Mouse (Mus musculus) limb, embryonic 13.5 days (tissue): ENCODE measurements around the gene Smim26. TPM values are rescaled to one million over a fixed set of nuclear protein-coding genes. Genes with fewer than 3 reads are reported as not detected.

ENCODE experiments used
- ATAC-seq: fragments of 200-750 bp; cut with Nextera tagmentation; 2 replicates; pipeline ENCODE4 v1.8.0; 2017; ENCODE audit warnings: low read depth, moderate number of reproducible peaks, moderate TSS enrichment; ENCODE audit not compliant: low FRiP score
- H3K27ac ChIP-seq: fragments of 300-500 bp; sonication (generic); 2 replicates; pipeline ENCODE4 v1.5.1; 2015; ENCODE audit warnings: inconsistent platforms, mild to moderate bottlenecking, moderate library complexity
- H3K27me3 ChIP-seq: fragments of 300-500 bp; sonication (generic); 2 replicates; pipeline ENCODE4 v1.6.1; 2015; ENCODE audit warnings: mild to moderate bottlenecking, inconsistent platforms
- H3K36me3 ChIP-seq: fragments of 300-500 bp; sonication (generic); 2 replicates; pipeline ENCODE4 v1.6.1; 2015; ENCODE audit warnings: inconsistent platforms, mild to moderate bottlenecking, moderate library complexity
- H3K4me1 ChIP-seq: fragments of 300-500 bp; sonication (generic); 2 replicates; pipeline ENCODE4 v1.6.1; 2015; ENCODE audit warnings: inconsistent platforms
- H3K4me2 ChIP-seq: fragments of 300-500 bp; sonication (generic); replicated peaks from 2 replicates; pipeline ENCODE4 v1.6.1; 2015; ENCODE audit warnings: inconsistent platforms, mild to moderate bottlenecking, moderate library complexity
- H3K4me3 ChIP-seq: fragments of 300-500 bp; sonication (generic); 2 replicates; pipeline ENCODE4 v1.5.1; 2015; ENCODE audit warnings: moderate library complexity, mild to moderate bottlenecking, inconsistent platforms
- H3K9ac ChIP-seq: fragments of 300-500 bp; sonication (generic); 2 replicates; pipeline ENCODE4 v1.6.1; 2015; ENCODE audit warnings: mild to moderate bottlenecking, inconsistent platforms
- H3K9me3 ChIP-seq: fragments of 300-500 bp; sonication (generic); 2 replicates; pipeline ENCODE4 v1.6.1; 2016; ENCODE audit warnings: inconsistent platforms
- WGBS: fragments of 180-500 bp; shearing (Covaris S2); methylation state at CpG from one replicate; pipeline ENCODE4 v1.1.7; 2015; 5-methylcytosine and 5-hydroxymethylcytosine counted together
- microRNA-seq: library from miRNA; unstranded; fragments of <30 nt; microRNA quantifications from one replicate; pipeline ENCODE4, GENCODE M21; 2016
- polyA plus RNA-seq: library from polyadenylated mRNA; unstranded; fragments of >200 nt; fragmentation: Nextera tagmentation; extraction: Ambion mirVana; gene quantifications from 2 replicates; pipeline ENCODE4 v1.2.1, GENCODE M21; 2015

Smim26 gene
- polyA plus RNA-seq, 1 experiment from 2014 or later: 38.8 TPM

GRCm38 (mm10) chr2:144638719-144639118 lies 44.9 kb downstream of the Smim26 start:
- Histone ChIP-seq H3K4me3 (no peak overlapping the region), H3K9ac (no peak overlapping the region), H3K36me3 (no peaks in the 10 kb centered on the region), H3K27me3 (no peaks in the 10 kb centered on the region), H3K9me3 (no peaks in the 10 kb centered on the region), H3K27ac (no peak overlapping the region), H3K4me2 (no peak overlapping the region), H3K4me1 (peaks cover 20% of the 10 kb centered on the region; the same call in 1 of the 2 replicates)
- 55% methylated on average over 4 of the region's 4 CpGs for WGBS
- ATAC-seq: no peak

GRCm38 (mm10) chr2:144640101-144640500 lies 46.2 kb downstream of the Smim26 start:
- H3K9ac ChIP-seq: no peak overlapping the region
- no peaks in the 10 kb centered on the region for H3K27me3 ChIP-seq
- no peak overlapping the region for H3K4me3 ChIP-seq
- WGBS: 84% methylated on average over 7 of the region's 7 CpGs
- H3K36me3 ChIP-seq: no peaks in the 10 kb centered on the region
- no peaks in the 10 kb centered on the region for H3K9me3 ChIP-seq
- no peak for ATAC-seq
- H3K4me1 ChIP-seq: peaks cover 21% of the 10 kb centered on the region; the same call in 1 of the 2 replicates
- H3K27ac ChIP-seq: no peak overlapping the region
- H3K4me2 ChIP-seq: no peak overlapping the region

- Histone ChIP-seq H3K9ac (no peak overlapping the region), H3K27me3 (no peaks in the 10 kb centered on the region), H3K4me3 (no peak overlapping the region), H3K9me3 (no peaks in the 10 kb centered on the region), H3K36me3 (no peaks in the 10 kb centered on the region), H3K4me1 (peaks cover 36% of the 10 kb centered on the region), H3K4me2 (no peak overlapping the region), H3K27ac (no peak overlapping the region)
- WGBS: 83% methylated on average over 4 of the region's 4 CpGs
- ATAC-seq: no peak
Observed at GRCm38 (mm10) chr2:144641991-144642390, 48.1 kb downstream of the Smim26 start.

Small RNAs within 50 kb of the gene (microRNA-seq; reads per million reads assigned to microRNA genes)
- not detected for gene Gm24823

Other genes with a start within 250 kb of the Smim26 start
- 47.3 and 48.8 TPM in 2 replicates for gene Kat14, start 225.1 kb upstream of the Smim26 start, polyA plus RNA-seq
- 5.7 TPM in 1 of 2 replicates, not detected in the other for gene Pet117, start 225.1 kb upstream of the Smim26 start, polyA plus RNA-seq
- gene Dzank1, start 66.6 kb upstream of the Smim26 start, polyA plus RNA-seq: 0.82 and 2.2 TPM in 2 replicates
- 32.5 and 33.1 TPM in 2 replicates for gene Polr3f, start 66.3 kb upstream of the Smim26 start, polyA plus RNA-seq
- 68.0 and 68.8 TPM in 2 replicates for gene Rbbp9, start 43.2 kb upstream of the Smim26 start, polyA plus RNA-seq
- 91.4 and 91.7 TPM in 2 replicates for gene Sec23b, start 37.8 kb upstream of the Smim26 start, polyA plus RNA-seq
- gene Dtd1, start 5.8 kb downstream of the Smim26 start, polyA plus RNA-seq: 48.8 and 50.4 TPM in 2 replicates
- not detected in 2 replicates for gene Scp2d1, start 229.6 kb downstream of the Smim26 start, polyA plus RNA-seq